Mouse (Mus musculus): ENCODE results near the gene Tcf20. TPM values are rescaled to one million over a fixed set of nuclear protein-coding genes. Genes with fewer than 3 reads are reported as not detected.

Gene Tcf20
- polyA plus RNA-seq, 1 experiment = 38.4 TPM

DNA sequence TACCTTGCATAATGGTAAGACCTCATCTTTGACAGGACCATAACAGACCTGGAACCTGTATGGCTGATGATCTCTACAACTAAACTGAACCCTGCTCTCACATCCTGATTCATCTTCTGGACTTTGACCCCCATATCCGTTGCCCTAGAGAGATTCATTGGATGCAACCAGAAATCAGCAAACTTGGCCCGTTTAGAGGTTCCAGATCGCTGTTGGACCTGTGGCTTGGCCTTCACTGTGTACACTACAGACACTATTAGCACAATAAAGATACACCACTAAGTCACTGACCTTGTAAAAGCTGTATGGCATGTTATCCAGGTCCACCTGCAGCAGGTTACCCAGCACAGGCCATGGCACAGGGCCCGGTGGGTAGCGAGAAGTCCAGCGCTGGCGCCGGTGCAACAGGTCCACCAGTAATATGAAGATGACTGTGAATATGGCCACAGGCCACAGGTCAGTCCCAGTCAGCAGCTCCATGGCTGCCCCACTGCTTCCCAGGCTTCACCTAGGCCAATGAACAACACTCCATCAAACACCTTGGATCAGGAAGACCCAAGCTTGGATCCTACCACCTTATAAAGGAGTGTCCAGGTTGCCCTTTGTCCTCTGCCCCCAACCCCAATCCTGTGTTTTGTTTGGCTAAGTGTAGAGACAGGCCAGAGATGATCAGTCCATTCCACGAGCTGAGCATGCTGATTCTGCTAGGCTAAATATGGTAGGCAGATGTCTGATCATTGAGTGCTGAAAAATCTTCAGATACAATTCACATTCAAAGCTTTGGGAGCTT lies 223.8 kb downstream of the Tcf20 start, which contains the start of gene Cyp2d40:
Gene Cyp2d40 (minus strand): TSS at position 553 of the 790 bp plus-strand sequence.
- no peak for TF ChIP-seq CTCF (IDR thresholded peaks at IDR 0.05; ENCODE audit: extremely low read depth, insufficient read depth, low read length)
- TF ChIP-seq POLR2A (IDR thresholded peaks at IDR 0.05; ENCODE audit: extremely low read depth, insufficient read depth, low read length) = no peak
- Histone ChIP-seq H3K4me1 (ENCODE audit: control insufficient read depth, insufficient read depth, low read length) (no peaks in the 10 kb centered on the region), H3K4me3 (ENCODE audit: insufficient read depth, low read length) (no peak within 1 kb of the TSS), H3K27ac (ENCODE audit: insufficient read depth, low read length) (no peak within 1 kb of the TSS)

Other genes with a start within 250 kb of the Tcf20 start
- not detected in 2 replicates for gene Cyp2d40, start 223.7 kb downstream of the Tcf20 start, polyA plus RNA-seq (2012; rRNA removed)
- 0.31 TPM in 1 of 2 replicates, not detected in the other for gene Cyp2d26, start 193.6 kb downstream of the Tcf20 start, polyA plus RNA-seq (2012; rRNA removed)
- 2.1 and 2.6 TPM in 2 replicates for gene Nfam1, start 45.4 kb upstream of the Tcf20 start, polyA plus RNA-seq (2012; rRNA removed)
- gene Serhl, start 101.6 kb upstream of the Tcf20 start, polyA plus RNA-seq (2012; rRNA removed) = 15.9 and 16.4 TPM in 2 replicates
- gene Rrp7a, start 134.9 kb upstream of the Tcf20 start, polyA plus RNA-seq (2012; rRNA removed) = 126 and 128 TPM in 2 replicates
- 66.3 and 66.6 TPM in 2 replicates for gene Poldip3, start 161.5 kb upstream of the Tcf20 start, polyA plus RNA-seq (2012; rRNA removed)
- gene Cyb5r3, start 184.7 kb upstream of the Tcf20 start, polyA plus RNA-seq (2012; rRNA removed) = 48.4 and 57.0 TPM in 2 replicates